Mouse (Mus musculus) hindbrain, embryonic 15.5 days (tissue): ENCODE results near the gene Ctsf. TPM values are rescaled to one million over a fixed set of nuclear protein-coding genes. Genes with fewer than 3 reads are reported as not detected.

ENCODE experiments used
- ATAC-seq: fragments of 200-750 bp; cut with Nextera tagmentation; 2 replicates; pipeline ENCODE4 v1.8.0; 2017; ENCODE audit warnings: low read depth, moderate number of reproducible peaks, moderate TSS enrichment; ENCODE audit not compliant: low FRiP score
- H3K27ac ChIP-seq: fragments of 300-500 bp; sonication (generic); replicated peaks from 2 replicates; pipeline ENCODE4 v1.5.1; 2015; ENCODE audit warnings: mild to moderate bottlenecking, inconsistent platforms
- H3K27me3 ChIP-seq: fragments of 300-500 bp; sonication (generic); 2 replicates; pipeline ENCODE4 v1.6.1; 2015; ENCODE audit warnings: control low read depth, inconsistent platforms
- H3K36me3 ChIP-seq: fragments of 300-500 bp; sonication (generic); 2 replicates; pipeline ENCODE4 v1.6.1; 2015; ENCODE audit warnings: control low read depth, inconsistent platforms
- H3K4me1 ChIP-seq: fragments of 300-500 bp; sonication (generic); replicated peaks from 2 replicates; pipeline ENCODE4 v1.6.1; 2015; ENCODE audit warnings: control low read depth, inconsistent platforms
- H3K4me2 ChIP-seq: fragments of 300-500 bp; sonication (generic); 2 replicates; pipeline ENCODE4 v1.6.1; 2015; ENCODE audit warnings: moderate library complexity, mild to moderate bottlenecking, inconsistent platforms
- H3K4me3 ChIP-seq: fragments of 300-500 bp; sonication (generic); 2 replicates; pipeline ENCODE4 v1.5.1; 2015; ENCODE audit warnings: mild to moderate bottlenecking, inconsistent platforms
- H3K9ac ChIP-seq: fragments of 300-500 bp; sonication (generic); 2 replicates; pipeline ENCODE4 v1.6.1; 2015; ENCODE audit warnings: inconsistent platforms
- H3K9me3 ChIP-seq: fragments of 300-500 bp; sonication (generic); 2 replicates; pipeline ENCODE4 v1.6.1; 2016; ENCODE audit warnings: control low read depth, inconsistent platforms
- WGBS: fragments of 180-500 bp; shearing (Covaris S2); methylation state at CpG from one replicate; pipeline ENCODE4 v1.1.7; 2015; 5-methylcytosine and 5-hydroxymethylcytosine counted together
- polyA plus RNA-seq: library from polyadenylated mRNA; unstranded; fragments of >200 nt; fragmentation: Nextera tagmentation; extraction: Ambion mirVana; gene quantifications from 2 replicates; pipeline ENCODE4 v1.2.1, GENCODE M21; 2015

The Ctsf gene
- polyA plus RNA-seq, 1 experiment from 2014 or later: 76.5 TPM

DNA sequence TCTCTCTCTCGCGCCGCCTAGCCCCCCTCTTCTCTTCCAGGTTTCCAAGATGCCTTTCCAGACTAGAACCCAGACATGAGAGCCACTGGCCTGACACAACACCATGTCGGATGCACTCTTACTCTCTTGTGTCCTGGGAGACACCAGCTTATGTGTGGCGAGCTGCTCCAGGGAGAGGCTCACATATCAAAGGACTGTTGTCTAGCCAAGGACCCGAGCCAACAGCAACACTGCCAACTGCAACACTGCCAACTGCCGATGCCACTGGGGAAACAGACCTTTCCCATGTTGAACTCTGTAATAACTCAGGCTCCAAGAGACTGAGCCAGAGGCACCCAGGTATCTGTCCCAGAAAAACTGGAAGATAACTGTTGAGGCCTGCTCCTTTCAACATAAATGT, 25.8 kb upstream of the Ctsf start:
- Histone ChIP-seq H3K9ac (no peak overlapping the region), H3K36me3 (peaks cover 8% of the 10 kb centered on the region), H3K9me3 (no peaks in the 10 kb centered on the region), H3K27me3 (no peaks in the 10 kb centered on the region), H3K27ac (no peak overlapping the region), H3K4me3 (no peak overlapping the region), H3K4me1 (no peaks in the 10 kb centered on the region), H3K4me2 (peak overlapping the region; percentile 3; the same call in 1 of the 2 replicates)
- WGBS: 69% methylated on average over 7 of the region's 7 CpGs
- ATAC-seq: 0 out of 2 replicates have a peak, but pooled peaks have one; percentile 45

DNA sequence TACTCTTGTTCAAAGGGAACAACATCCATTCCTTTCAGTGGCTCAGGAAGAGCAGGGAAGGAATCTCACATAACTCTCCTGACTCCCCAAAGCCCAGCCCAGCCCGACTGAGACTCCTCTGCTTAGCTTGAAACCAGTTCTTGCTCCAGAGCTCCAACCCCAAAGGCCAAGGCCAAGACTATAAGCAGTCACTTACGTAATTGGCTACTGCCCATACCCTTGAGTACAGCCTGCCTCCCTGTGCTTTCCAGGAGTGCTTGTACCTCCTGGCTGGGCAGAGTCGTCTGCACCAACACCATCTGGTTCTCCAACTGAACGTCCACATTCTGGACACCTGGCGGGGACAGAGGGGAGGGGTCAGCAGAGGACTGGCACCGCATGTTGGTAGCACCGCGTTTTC, 21.0 kb upstream of the Ctsf start:
- ATAC-seq: no peak
- Histone ChIP-seq H3K9me3 (no peaks in the 10 kb centered on the region), H3K27ac (no peak overlapping the region), H3K9ac (no peak overlapping the region), H3K27me3 (no peaks in the 10 kb centered on the region), H3K4me1 (peaks cover 11% of the 10 kb centered on the region), H3K4me3 (no peak overlapping the region), H3K4me2 (no peak overlapping the region), H3K36me3 (peaks cover 6% of the 10 kb centered on the region; the same call in 1 of the 2 replicates)
- 88% methylated on average over 8 of the region's 8 CpGs for WGBS

DNA sequence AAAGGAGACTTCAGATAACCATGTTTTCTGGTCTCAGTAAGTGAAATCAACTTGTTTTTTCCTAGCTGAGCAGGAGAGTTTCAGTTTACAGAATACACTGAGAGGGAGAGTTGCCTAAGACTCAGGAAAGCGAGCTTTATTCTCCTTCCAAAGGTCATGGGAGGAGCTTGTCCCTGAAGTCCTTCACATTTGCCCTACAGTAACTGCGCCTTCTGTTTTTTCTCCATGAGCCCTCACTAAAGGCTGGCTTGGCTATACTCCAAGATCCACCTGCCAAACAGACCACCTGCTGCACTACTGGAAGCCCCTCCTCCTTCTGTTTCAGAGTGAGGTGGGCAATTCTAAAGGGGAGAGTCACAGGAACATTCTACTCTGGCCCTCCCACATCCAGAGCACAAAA, 18.8 kb upstream of the Ctsf start:
- no peak for ATAC-seq

DNA sequence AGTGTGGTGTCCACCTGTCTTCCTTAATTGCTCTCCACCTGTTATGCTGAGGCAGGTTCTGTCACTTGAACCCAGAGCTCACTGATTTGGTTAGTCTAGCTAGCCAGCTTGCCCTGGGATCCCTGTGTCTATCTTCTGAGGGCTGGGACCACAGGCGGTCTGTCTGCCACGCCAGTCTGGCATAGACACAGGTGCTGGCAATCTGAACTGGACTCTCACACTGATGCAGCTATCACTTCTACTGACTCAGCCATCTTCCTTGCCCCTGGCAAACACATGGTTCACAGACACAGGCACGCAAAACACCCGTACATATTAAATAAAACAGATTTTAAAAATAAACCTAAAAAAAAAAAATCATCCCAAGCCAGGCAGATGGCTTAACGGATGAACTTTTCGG, 17.9 kb upstream of the Ctsf start:
- no peak overlapping the region for H3K9ac ChIP-seq
- H3K27me3 ChIP-seq: peaks cover 23% of the 10 kb centered on the region
- WGBS: 95% methylated on average over 6 of the region's 6 CpGs
- no peak overlapping the region for H3K27ac ChIP-seq
- peaks cover 6% of the 10 kb centered on the region; the same call in 1 of the 2 replicates for H3K36me3 ChIP-seq
- ATAC-seq: no peak
- H3K9me3 ChIP-seq: no peaks in the 10 kb centered on the region
- peaks cover 17% of the 10 kb centered on the region for H3K4me1 ChIP-seq
- no peak overlapping the region for H3K4me3 ChIP-seq
- no peak overlapping the region for H3K4me2 ChIP-seq

More for the DNA sequence above, 18.8 kb upstream of the Ctsf start:
- no peak overlapping the region for H3K27ac ChIP-seq
- peaks cover 17% of the 10 kb centered on the region for H3K4me1 ChIP-seq
- no peak overlapping the region for H3K4me3 ChIP-seq
- peaks cover 14% of the 10 kb centered on the region for H3K27me3 ChIP-seq
- no peak overlapping the region for H3K4me2 ChIP-seq
- H3K9me3 ChIP-seq: no peaks in the 10 kb centered on the region
- H3K36me3 ChIP-seq: peaks cover 6% of the 10 kb centered on the region; the same call in 1 of the 2 replicates
- 76% methylated on average over 2 of the region's 2 CpGs for WGBS
- no peak overlapping the region for H3K9ac ChIP-seq

DNA sequence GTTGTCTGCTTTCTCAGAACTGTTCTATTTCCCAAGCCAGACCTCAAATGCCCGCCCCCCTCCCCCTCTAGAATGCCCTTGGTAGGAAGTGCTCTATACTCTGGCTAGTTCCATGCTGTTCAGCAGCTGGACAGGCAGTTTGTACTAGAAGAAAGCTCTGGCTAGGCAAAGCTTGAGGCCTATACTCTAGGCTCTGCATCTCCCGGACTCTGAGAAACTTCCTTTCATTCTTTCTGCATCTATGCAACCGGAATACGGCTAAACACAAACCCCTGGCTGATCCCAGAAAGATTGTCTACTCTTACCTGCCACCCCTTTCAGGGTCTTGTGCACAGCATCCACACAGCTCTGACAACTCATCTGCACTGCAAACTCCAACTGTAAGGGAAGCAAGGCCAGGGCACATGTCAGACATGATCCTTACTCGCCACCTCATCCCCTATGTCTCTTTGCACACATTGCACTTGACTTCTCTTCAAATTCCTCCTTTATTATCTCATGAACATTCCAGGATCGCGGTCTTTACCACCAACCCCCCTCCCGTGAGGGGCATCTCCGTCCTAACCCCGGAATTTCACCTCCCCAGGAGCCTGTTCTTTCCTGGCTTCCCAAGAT, 16.3 kb upstream of the Ctsf start:
- peak overlapping the region; percentile 60 for H3K9ac ChIP-seq
- peaks cover 17% of the 10 kb centered on the region for H3K4me1 ChIP-seq
- no peaks in the 10 kb centered on the region for H3K36me3 ChIP-seq
- no peaks in the 10 kb centered on the region for H3K9me3 ChIP-seq
- H3K27me3 ChIP-seq: peaks cover 23% of the 10 kb centered on the region
- peak overlapping the region; percentile 56 for H3K4me3 ChIP-seq
- no peak for ATAC-seq
- no peak overlapping the region for H3K27ac ChIP-seq
- peak overlapping the region; percentile 95 for H3K4me2 ChIP-seq
- 36% methylated on average over 10 of the region's 10 CpGs for WGBS

DNA sequence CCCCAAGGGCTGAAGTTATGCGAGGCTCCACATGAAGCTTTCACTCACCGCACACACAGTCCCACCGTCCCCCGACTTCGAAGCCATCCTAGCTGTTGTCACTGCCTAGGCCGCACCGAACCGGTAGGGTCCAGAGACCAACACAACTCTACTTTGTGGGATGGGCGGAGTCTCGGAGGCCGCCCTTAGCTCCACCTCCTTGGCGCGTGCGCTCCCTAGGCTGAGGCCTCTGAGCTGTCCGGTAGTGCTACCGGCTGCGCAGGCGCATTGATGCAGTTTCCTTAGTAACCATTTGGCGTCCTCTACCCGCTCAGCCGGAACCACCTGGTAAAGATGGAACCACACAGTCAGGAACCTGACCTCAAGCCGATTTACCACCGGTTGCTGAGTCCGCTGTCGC, 15.8 kb upstream of the Ctsf start, which contains the start of the genes Ccs and Ccdc87:
TSS of gene Ccs (minus strand) at position 184 of the 400 bp plus-strand sequence.
TSS of gene Ccdc87 (plus strand) at position 218 of the 400 bp plus-strand sequence.
- H3K9me3 ChIP-seq: no peaks in the 10 kb centered on the region
- no peak within 1 kb of the TSS for H3K27ac ChIP-seq
- H3K4me3 ChIP-seq: peak within 1 kb of the TSS; percentile 56
- WGBS: under 1% methylated on average over 25 of the region's 25 CpGs
- H3K27me3 ChIP-seq: peaks cover 23% of the 10 kb centered on the region
- peaks cover 17% of the 10 kb centered on the region for H3K4me1 ChIP-seq
- H3K36me3 ChIP-seq: no peaks in the 10 kb centered on the region
- ATAC-seq: peak; percentile 98
- peak within 1 kb of the TSS; percentile 95 for H3K4me2 ChIP-seq
- peak within 1 kb of the TSS; percentile 60 for H3K9ac ChIP-seq

DNA sequence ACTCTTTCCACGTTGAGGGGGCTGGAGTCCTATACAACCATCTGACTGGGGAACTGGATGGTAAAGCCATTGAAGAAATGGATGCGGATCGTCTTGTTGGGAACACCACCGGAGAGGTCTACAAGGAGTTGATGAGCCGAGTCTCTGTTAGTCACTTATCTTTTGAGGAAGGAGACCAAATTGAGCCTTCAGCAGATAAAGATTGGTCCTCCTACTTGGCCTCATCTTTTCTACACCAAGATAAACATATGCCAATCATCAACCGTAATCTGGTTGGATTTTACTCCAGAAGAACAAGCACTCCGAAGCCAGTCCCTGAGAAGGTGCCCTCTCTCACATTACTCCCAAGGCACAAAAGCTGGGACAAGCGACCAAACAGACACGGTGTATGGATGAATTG, 14.1 kb upstream of the Ctsf start:
- H3K4me2 ChIP-seq: no peak overlapping the region
- no peak overlapping the region for H3K27ac ChIP-seq
- peaks cover 23% of the 10 kb centered on the region for H3K27me3 ChIP-seq
- no peak for ATAC-seq
- H3K4me1 ChIP-seq: peaks cover 17% of the 10 kb centered on the region
- H3K9ac ChIP-seq: no peak overlapping the region
- H3K9me3 ChIP-seq: no peaks in the 10 kb centered on the region
- H3K36me3 ChIP-seq: no peaks in the 10 kb centered on the region
- 87% methylated on average over 9 of the region's 9 CpGs for WGBS
- no peak overlapping the region for H3K4me3 ChIP-seq

DNA sequence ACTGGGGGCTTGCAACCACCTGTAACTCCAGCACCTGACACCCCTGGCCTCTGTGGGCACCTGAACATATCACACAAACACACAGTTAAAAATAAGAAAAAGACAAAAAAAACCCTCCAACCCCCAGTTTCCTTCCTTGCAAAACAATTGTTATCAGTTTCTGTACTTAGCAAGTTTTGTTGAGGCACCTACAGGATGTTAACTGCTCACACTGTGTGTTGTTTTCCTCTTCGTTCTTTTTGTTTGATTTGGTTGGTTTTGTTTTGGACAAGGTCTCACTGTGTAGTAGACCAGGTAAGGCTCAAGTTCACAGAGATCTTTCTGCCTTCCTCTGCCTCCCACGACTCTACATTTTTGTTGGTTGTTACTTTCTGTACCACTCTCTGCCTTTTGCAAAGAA, 12.3 kb upstream of the Ctsf start:
- ATAC-seq: no peak
- H3K4me1 ChIP-seq: peaks cover 17% of the 10 kb centered on the region
- H3K9me3 ChIP-seq: no peaks in the 10 kb centered on the region
- no peak overlapping the region for H3K9ac ChIP-seq
- peaks cover 23% of the 10 kb centered on the region for H3K27me3 ChIP-seq
- H3K4me2 ChIP-seq: no peak overlapping the region
- WGBS: 77% methylated on average over 2 of the region's 2 CpGs
- H3K27ac ChIP-seq: no peak overlapping the region
- no peaks in the 10 kb centered on the region for H3K36me3 ChIP-seq
- H3K4me3 ChIP-seq: no peak overlapping the region

DNA sequence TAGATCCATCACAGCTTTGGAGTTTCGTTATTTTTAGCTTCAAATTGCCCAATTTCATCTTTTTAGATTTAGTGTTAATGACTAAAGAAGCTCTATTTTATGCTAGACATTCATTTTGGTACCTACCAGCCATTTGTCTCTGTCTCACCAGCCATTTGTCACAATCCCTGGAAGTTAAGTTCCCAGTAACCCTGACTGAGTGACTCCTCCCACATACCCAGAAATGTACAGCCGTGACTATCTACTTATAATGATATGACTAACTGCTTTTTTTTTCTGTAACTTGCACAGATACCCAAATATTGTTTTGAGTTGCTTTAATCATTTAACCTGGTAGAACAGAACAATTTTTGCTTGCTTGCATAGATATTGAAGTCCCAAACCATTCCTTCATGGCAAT, 9.1 kb upstream of the Ctsf start:
- H3K27me3 ChIP-seq: peaks cover 12% of the 10 kb centered on the region
- no peaks in the 10 kb centered on the region for H3K9me3 ChIP-seq
- H3K36me3 ChIP-seq: no peaks in the 10 kb centered on the region
- H3K27ac ChIP-seq: no peak overlapping the region
- no peak overlapping the region for H3K9ac ChIP-seq
- no peak for ATAC-seq
- H3K4me2 ChIP-seq: no peak overlapping the region
- no peaks in the 10 kb centered on the region for H3K4me1 ChIP-seq
- WGBS: 84% methylated on average over 2 of the region's 2 CpGs
- H3K4me3 ChIP-seq: no peak overlapping the region

DNA sequence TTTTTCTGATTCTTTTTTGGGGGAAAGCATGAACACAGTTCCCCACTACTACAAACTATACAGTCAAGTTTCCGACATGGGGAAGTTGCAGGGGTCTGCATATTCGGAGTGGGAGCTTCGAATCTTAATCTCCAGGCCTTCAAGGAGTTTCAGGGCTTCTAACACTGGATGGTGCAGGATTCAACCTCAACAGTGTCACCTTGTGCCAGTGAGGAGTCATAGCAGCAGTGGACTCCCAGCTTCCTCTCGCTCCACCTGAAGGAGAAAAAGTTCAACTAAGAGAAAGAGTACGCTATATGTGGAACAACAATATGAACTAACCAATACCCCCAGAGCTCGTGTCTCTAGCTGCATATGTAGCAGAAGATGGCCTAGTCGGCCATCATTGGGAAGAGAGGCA, 7.4 kb upstream of the Ctsf start:
- no peak overlapping the region for H3K27ac ChIP-seq
- H3K27me3 ChIP-seq: no peaks in the 10 kb centered on the region
- H3K36me3 ChIP-seq: no peaks in the 10 kb centered on the region
- 39% methylated on average over 7 of the region's 7 CpGs for WGBS
- no peak overlapping the region for H3K4me2 ChIP-seq
- H3K9me3 ChIP-seq: no peaks in the 10 kb centered on the region
- no peak overlapping the region for H3K4me3 ChIP-seq
- no peak for ATAC-seq
- H3K9ac ChIP-seq: no peak overlapping the region
- H3K4me1 ChIP-seq: no peaks in the 10 kb centered on the region

DNA sequence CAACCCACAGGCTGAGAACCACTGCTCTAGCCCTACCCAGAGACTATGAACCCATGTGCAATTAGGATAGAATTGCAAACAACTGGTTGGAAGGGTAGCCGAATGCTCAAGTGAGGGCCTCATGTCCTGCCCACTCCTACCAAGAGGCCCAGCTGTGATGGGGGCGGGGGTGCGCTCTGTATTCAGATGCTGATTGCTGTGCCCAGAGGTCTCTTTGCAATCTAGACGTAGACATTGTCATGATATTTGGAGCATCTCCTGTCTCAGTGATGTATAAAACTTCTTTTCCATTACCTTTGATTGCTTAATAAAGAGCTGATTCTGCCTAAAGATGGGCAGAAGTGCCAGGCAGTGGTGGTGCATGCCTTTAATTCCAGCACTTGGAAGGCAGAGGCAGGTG, 5.1 kb upstream of the Ctsf start:
- Histone ChIP-seq H3K27me3 (no peaks in the 10 kb centered on the region), H3K4me2 (no peak overlapping the region), H3K9ac (no peak overlapping the region), H3K36me3 (no peaks in the 10 kb centered on the region), H3K4me3 (no peak overlapping the region), H3K9me3 (no peaks in the 10 kb centered on the region), H3K4me1 (peaks cover 4% of the 10 kb centered on the region), H3K27ac (no peak overlapping the region)
- WGBS: 43% methylated on average over 4 of the region's 4 CpGs
- no peak for ATAC-seq

DNA sequence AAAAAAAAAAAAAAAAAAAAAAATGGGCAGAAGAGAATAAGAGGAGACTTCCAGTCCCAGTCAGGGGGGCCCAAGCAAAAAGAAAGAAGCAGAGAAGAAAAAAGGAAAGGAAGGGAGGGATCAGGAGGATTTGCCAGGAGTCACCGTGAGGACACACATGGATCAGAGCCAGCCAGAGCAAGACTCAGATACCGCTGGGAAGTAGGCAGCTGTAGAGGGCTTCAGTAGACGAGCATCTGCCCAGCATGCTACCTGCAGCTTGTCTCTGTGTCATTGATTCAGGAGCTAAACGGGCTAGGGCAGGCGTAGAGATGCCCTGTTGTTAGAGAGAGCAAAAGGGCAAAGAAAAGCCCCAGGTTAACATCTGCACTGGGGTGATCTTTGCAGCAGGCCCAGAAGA, 4.6 kb upstream of the Ctsf start:
- 47% methylated on average over 5 of the region's 5 CpGs for WGBS
- no peak overlapping the region for H3K9ac ChIP-seq
- no peak for ATAC-seq
- H3K4me3 ChIP-seq: no peak overlapping the region
- H3K4me2 ChIP-seq: no peak overlapping the region
- H3K4me1 ChIP-seq: peaks cover 5% of the 10 kb centered on the region
- no peaks in the 10 kb centered on the region for H3K9me3 ChIP-seq
- no peaks in the 10 kb centered on the region for H3K36me3 ChIP-seq
- H3K27ac ChIP-seq: no peak overlapping the region
- H3K27me3 ChIP-seq: no peaks in the 10 kb centered on the region

DNA sequence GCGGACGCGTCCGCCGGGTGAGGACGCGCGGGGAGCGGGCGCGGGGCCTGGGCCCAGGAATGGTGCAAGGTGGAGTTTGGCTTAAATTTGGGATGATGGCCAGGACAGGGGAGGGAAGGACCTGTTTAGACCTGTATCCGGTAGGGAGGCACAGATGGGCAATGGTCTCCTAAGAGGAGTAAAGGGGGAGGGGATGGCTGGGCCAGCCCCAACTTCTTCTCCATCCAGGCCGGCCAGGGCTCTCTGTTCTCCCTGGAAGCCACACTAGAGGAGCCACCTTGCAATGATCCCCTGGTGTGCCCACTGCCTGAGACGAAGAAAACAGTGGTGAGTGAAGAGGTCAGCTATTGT, 515 bp downstream of the Ctsf start:
- H3K4me2 ChIP-seq: peak overlapping the region; percentile 81
- H3K9me3 ChIP-seq: no peaks in the 10 kb centered on the region
- WGBS: under 1% methylated on average over 14 of the region's 14 CpGs
- peaks cover 16% of the 10 kb centered on the region for H3K4me1 ChIP-seq
- H3K36me3 ChIP-seq: peaks cover 16% of the 10 kb centered on the region; the same call in 1 of the 2 replicates
- no peaks in the 10 kb centered on the region for H3K27me3 ChIP-seq
- peak overlapping the region; percentile 66 for H3K9ac ChIP-seq
- peak overlapping the region; percentile 54 for H3K4me3 ChIP-seq
- H3K27ac ChIP-seq: peak overlapping the region; percentile 16; the same call in 1 of the 2 replicates
- ATAC-seq: no peak; the same call in none of the 2 replicates
